Mouse (Mus musculus) spleen, embryonic (tissue): ENCODE results near the gene Glb1.
"Not testable (repeated sequence)": the region's sequence is repeated elsewhere in the genome, so short reads cannot be mapped to it uniquely, and the experiment has no call there.

Source experiments
- CTCF ChIA-PET: fragments of 350-600 bp; sonication (Branson Sonifier 250); formaldehyde crosslinking; loops from one replicate; lab custom pipeline; 2022; lab: Charles Lee

Gene Glb1

DNA sequence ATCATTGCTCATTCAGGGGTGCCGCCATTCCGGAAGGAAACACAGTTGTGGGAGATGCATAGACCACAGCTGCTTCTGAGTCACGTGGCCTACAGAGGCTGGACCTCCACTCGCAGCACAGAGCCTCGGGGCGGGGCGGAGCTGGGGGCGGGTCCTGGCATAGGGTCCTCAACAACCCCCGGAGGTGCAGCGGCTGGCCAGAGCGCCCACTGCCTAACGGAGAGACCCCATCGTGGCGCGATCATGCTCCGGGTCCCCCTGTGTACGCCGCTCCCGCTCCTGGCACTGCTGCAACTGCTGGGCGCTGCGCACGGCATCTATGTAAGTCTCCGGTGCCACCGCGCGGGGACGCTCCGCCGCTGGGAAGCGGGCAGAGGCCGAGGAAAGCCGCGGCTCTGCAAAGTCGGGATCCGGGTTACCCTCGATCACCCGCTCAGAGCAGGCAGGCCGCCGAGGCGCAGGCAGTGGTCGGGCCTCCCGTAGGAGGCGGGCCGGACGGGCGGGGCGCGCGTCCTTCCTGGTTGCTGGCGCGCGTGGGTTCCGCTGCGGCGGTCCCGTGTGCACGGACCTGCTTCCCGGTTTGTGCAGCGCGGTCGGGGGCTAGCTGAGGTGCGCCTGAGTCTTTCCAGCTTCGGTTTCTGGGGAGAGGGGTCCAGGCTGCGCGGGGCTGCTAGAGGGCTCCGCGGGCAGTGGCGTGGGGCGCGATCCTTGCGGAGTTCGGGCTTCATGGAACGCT lies at the start of gene Glb1, which contains the start of gene Tmppe:
Gene Glb1 (plus strand): TSS at position 128 of the 736 bp plus-strand sequence.
Gene Tmppe (plus strand): TSS at position 157 of the 736 bp plus-strand sequence.
- CTCF ChIA-PET = no interaction called here

DNA sequence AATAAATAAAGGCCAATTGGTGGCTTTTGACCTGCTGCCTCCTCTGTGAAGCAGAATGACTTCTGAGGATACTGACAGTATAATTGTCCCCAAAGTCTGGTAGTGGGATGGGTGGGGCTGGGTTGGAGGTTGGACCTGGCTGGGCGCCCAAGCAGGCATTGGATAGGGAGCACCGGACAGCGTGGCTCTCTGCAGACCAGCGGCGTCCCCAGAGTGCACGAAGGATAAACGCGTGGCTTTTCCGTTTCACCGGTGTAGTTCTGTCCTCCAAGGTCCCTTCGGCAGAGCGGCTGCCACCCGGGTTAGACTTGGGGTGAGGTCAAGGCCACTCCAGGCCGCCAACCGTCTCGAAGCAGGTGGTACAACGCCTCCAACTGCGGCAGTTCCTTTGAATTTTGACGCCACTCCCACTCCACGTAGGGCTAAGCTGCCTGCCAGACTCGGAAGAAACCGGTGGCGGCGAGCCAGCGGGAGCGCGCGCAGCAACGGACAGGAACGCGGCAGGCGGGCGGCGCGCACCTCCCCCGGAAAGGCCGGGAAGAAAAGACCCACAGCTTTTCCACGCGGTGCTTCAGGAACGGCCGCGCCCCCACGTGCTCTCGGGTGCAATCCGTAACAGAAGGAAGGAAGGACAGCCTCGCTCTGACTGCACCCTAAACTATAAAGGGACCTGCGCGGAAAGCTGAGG lies 32.9 kb upstream of the Glb1 start:
- CTCF ChIA-PET = no interaction called here

DNA sequence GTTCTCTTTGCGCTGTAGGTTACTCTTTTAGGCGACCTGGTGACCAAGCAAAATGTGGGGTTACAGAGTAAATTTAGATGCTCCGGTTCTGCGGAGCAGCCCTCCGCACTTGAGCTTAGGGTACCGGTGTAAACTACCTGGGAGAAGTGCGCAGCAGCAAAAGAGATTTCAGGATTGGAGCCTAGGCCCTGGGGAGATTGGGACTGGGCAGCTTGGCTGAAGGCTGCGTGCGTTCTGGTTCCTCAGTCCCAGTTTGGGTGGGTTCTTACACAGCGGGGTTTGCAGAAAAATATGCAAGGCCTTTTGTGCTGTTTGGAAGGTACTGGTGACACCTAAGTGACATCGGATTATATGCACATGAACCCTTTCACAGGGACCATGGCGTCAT lies 32.4 kb upstream of the Glb1 start:
- CTCF ChIA-PET = no interaction called here

DNA sequence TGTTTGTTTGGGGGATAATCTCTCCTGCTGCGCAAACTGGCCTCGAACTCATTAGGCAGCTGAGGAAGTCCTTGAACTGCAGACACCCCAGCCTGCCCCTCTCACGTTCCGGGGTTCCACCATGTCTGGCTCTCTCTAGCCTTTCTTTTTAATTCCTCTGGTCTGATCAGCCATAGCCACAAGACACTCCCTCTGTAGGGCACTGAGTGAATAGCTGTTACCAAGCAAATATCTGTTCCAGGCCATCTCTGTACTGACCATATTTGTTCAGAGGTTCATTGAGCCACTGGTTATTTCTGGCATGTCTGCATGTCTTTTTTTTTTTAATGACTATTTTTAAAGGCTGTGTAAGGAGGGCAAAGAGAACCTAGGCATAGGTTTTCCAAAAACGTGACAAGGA lies 31.5 kb upstream of the Glb1 start:
- CTCF ChIA-PET = not testable (repeated sequence)

DNA sequence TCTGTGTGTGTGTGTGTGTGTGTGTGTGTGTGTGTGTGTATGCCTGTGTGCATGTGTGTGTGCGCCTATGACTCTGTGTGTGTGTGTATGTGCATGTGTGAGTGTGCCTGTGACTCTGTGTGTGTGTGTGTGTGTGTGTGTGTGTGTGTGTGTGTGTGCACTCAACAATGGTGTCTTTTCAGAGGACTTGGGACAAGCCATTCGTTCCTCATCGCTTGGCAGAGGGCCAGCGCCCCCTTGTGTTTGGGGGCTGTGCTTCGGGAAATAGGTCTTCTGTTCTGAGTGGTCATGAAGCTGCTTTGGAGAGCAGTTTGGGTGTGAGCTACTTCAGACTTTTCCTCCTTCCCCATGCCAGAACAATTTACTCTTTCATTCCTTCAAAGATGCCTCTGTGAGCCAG lies 29.2 kb upstream of the Glb1 start:
- CTCF ChIA-PET = not testable (repeated sequence)

DNA sequence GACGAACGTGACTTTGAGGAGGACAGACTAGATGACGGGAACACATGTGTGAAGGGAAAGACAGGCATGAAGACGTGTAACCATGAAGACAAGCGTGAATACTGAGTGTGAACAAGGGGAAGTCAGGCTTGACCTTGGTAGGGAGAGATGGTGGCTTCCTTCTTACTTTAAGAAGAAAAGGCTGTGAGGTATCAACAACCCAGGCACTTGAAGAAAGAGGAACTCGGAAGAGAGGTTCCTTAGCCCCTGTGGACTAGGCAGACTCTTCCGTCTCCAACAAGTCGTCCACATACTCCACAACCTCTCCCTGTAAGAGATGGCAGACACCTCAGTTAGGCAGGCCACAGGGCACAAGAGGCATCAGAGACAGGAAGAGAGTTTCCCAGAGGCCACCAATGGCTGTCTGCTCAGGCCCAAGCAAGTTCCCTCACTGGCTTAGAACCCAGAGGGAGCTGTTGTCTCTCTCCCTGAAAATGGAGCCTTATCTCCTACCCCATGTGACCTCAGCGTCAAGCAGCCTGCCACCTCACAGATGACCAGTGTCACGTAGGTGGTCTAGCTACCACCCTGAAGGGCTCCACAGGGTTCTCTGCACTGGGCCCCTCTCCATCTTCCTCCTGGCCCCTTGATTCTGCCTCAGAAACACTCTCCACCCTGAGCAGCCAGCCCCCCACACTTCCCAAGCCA lies 25.5 kb upstream of the Glb1 start:
- CTCF ChIA-PET = no interaction called here

DNA sequence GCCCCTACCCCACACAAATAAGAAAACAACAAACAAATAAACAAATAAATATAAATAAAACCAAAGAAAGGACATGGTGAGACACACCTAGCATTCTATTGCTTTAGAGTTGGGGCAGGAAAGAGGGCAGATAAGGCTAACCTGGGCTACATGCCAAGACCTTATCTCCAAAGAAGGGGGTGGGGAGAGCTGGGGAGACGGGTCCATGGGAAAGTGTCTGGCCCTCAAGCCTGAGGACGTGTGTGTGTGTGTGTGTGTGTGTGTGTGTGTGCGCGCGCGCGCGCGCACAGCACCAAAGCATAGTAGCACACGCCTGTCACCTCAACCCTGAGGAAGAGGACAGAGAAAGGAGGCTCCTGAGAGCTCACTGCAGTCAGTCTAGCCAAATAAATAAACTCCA lies 23.7 kb upstream of the Glb1 start:
- CTCF ChIA-PET = no interaction called here

DNA sequence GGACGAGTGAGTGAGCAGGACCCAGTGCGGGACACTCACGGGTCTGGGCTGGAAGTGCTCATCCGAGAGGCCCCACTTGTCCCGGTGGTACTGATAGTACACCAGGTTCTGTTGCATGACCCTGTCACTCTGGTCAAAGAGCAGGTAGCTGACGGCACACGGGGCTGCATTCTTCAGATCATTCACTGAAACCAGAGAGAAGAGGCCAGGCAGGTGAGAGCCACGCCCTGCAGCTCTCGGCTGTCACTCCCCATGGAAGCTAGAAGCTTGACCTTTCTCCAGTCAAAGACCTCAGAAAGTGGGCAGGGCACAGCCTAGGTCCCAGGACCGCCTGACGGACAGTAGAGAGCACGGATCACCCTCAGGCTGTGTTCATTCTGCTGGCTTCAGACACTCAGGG lies 21.0 kb upstream of the Glb1 start:
- CTCF ChIA-PET = no interaction called here

DNA sequence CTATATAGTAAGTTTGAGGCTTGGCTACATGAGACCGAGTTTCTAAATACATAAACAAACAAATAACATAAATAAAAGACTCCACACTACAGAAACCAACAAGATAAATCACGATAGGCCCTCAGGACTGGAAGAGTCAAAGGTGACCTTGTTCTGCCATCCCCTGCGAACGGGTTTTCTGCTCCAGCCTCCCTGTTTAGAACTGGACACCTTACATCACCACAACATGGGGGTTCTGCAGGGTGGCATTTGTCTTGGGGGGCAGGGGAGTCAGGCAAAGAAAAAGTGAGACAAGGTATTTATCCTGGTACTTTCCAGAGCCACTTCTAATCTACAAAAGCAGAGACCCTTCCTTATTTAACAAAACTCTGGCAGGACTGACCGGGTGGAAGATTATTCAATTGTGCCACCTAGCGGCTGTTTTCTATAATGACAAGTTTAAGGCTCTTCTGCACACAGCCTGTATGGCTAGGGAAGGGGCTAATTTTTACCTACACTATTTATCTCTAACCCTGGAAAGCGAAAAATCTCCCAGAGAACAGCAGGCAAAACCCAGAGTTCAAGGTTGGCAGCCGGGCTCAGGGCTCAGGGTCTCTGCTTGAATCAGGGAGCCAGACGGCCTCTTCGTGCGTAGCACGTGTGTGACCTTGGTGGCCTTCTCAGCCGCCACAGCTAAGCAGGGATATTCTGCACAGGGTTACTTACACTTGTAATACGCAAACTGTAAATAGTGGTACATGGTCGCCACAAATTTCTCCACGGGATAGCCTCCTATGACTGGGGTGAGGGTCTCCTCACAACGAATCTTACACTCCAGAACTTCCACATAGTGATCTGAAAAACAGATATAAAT lies 19.8 kb upstream of the Glb1 start:
- CTCF ChIA-PET = no interaction called here

DNA sequence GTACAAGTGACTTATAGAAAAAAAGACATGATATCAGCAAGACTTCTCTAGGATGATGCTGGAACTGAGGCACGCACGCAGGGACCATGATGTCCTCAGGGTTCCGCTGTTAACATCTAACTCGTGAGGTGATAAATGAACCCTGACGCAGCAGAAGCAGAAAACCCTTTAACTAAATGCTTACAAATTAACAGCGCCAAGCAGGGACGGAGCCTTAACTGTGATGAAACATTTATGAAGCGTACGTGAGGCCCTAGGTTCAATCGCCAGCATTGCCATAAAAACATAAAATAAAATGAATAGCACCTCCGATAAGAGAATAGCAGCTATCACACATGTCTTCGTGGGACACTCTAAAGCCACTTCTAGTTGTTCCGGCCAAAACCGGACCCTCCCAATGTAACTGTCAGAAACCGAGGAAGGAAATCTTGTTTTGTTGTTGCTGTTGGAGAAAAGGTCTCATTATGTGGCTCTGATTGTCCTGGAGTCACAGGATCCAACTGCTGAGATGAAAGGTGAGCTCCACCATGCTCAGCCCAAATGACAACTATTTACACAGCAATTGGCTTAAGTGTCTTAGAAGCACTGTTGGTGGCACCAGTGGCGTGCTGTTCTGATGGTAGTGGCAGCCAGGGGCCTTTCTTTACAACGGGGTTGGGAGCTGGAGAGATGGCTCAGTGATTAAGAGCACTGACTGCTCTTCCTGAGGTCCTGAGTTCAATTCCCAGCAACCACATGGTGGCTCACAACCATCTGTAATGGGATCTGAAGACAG lies 17.8 kb upstream of the Glb1 start:
- CTCF ChIA-PET = interaction anchor here (0.6 kb wide), 1 partner anchor 34 kb away, joined by 4 read pairs; no protein-coding TSS in a partner anchor

DNA sequence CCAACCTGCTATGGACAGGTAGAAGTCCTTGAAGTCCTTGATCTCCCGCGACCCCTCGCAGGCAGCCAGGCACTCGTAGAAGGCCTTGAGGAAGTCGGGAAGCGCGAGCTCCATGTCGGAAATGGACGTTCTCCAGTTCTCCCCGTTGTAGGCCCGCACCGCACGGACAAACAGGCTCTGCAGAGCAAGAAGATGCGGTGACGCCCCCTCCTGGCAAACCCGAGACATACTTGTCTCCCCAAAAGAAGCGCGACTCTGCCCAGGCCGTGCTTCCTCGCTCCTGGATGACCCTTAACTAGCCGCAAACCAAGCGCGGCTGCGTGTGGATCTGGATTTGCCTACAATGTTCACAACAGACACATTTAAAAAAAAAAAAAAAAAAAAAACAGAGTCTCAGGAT lies 16.2 kb upstream of the Glb1 start:
- CTCF ChIA-PET = no interaction called here

DNA sequence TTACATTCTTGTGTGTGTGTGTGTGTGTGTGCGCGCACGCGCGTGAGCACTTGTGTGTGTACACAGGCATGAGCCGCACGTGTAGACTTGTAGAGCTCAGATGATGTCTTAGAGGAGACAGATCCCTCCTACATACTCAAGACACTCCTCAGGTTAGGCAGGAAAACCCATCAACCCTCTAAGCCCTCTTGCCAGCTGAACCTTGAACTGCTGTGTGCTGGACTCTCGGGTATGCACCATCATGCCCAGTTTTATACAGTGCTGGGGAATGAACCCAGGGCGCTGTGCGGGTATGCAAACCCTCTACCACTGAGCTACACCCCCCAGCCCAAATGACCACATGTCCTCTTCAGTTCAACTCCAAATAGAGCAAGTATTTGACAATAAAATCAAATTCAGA lies 15.7 kb upstream of the Glb1 start:
- CTCF ChIA-PET = no interaction called here

DNA sequence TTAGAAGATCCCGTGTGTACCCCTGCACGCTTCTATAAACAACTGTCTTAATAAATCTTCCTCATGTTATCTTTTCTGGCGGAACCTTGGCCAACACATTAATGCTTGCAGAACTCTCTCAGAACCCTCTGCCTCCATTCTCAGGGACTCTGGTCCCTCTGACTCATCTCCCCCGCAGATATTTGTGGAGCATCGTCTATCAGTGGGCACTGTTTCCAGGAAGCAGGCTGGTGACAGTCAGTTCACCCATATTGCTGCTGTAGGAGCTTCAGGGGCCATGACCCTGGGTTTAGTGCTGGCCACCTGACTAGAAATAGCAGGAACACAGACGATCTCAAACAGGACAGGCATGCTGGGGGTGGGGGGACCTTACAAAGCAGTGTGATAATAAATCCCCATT lies 13.8 kb upstream of the Glb1 start:
- CTCF ChIA-PET = no interaction called here

DNA sequence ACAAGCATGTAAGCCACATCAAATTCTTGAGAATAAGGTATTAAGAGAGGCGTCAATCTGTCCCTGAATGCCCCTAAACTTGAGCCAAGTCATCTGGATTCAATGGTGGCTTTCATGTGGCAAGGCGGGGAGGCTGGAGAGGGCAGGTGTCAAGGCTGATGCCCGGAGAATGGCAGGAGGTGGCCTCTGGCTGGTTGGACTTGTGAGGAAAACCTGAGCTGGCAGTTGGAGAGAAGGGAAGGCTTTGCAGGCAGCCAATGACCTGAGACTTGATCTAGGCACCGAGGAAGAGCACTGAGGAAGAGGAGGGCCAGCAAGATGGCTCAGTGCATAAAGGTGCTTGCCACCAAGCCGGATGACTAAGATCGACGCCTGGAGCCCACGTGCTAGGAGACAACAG lies 12.6 kb upstream of the Glb1 start:
- CTCF ChIA-PET = no interaction called here

DNA sequence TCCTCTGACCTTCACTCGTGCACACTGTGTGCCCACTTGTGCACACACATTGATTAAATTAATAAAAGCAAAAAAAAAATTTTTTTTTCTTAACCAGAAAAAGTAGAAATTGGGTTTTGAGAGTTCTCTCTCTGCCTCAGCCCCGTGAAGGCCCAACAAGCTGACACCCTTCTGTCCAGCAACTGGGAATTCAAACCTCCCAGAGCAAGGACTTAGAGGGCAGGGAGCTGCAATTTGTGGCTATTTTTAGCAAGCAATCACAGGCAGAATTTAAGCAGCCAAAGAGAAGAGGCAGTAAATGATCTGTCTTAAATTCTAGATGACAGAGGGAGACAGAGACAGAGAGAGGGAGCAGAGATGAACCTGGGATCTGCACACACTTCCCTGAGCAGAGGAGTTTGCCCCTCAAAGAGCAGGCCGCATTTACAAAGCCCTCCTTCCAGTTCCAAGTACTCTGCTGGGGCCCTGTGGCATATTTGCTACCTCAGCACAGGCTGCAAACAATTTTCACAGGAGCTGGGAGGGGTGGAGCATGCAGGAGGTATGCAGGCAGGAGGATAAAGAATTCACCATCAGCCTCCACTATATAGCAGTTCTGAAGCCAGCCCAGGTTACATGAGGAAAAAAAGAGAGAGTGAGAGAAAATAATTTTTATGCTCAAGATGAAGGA lies 12.0 kb upstream of the Glb1 start:
- CTCF ChIA-PET = no interaction called here

DNA sequence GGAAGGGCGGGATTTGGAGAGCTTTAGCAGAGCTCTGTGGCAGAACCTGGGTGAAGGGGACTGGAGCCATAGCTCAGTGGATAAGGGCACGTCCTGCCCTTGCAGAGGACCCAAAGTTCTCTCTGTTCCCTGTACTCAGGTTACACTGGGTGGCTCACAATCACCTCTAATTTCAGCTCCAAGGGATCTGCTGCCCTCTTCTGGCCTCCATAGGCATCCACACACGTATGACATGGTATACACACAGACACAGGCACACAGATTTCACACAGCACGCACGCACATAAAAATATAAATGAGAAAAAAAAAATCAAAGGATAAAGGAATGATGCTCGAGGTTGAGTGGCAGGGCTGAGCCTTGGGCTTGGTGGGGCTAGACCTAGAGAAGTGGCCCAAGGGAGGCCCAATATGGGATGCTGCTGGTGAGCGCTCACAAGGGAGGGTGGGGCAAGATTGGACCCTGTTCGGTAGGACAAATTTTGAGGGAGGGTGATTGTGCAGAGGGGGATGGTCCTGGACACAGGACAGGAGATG lies 11.4 kb upstream of the Glb1 start:
- CTCF ChIA-PET = no interaction called here

DNA sequence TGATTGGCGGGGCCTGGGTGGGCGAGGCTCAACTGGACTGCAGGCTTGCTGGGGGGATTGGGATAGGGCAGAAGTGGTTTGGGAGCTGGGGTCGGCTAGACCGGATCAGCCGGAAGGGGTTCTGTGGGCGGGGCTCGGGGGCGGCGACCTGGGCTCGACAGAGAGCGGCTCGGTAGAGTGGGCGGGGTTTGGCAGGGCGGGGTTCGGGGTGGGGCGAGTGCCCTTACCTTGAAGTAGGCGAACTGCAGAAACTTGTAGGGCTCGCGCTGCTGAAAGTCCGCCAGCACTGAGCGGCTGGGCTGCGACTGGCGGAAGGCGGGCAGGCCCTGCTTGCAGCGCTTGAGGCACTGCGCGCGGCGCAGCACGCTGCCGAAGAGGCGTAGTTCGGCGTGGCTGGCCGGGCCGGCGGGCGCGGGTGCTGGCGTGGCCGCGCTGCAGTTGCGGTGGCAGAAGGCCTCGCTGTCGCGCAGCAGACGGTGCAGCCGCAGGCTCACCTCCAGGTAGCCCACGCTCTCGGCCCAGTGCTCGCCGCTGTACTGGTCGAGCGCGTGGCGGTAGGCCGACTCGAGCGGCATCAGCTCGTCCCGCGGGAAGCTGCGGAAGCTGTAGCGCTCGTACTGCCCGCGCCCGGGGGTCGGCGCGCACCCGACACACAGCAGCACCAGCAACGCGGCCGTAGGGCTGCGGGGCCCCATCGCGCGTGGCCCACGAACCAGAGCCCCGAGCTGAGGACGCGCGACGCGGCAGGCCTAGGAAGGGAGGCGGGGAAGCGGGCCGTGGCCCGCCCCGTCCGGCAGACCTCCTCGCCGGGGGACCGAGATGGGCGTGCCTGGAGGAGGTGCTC lies 10.7 kb upstream of the Glb1 start, which contains the start of gene Crtap:
Gene Crtap (minus strand): TSS at position 771 of the 844 bp plus-strand sequence.
- CTCF ChIA-PET = no interaction called here

DNA sequence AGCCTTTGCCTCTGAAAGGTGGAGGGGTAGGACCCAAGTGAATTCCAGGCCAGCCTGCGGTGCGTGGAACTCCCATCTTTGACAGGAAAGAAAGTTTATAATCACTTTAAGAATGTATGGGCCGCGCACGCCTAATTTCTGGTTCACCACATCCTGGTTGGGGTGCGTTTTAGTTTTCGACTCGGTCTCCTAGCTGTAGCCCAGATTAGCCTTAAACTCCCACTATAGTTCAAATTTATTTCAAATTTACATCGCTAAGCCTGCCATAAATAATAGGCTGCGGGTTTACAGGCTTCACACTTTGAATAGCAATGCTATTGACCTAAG lies 10.2 kb upstream of the Glb1 start:
- CTCF ChIA-PET = no interaction called here

DNA sequence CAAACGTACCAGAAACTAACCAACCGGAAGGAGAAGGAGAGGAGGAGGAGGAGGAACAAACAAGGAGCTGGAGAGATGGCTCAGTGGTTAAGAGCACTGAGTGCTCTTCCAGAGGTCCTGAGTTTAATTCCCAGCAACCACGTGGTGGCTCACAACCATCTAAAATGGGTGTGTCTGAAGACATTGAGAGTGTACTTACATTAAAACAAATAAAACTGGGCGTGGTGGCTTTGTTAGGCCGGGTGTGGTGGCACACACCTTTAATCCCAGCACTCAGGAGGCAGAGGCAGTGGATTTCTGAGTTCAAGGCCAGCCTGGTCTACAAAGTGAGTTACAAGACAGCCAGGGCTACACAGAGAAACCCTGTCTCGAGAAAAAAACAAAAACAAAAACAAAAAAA lies 6.7 kb upstream of the Glb1 start:
- CTCF ChIA-PET = interaction anchor here (0.5 kb wide), 1 partner anchor 186 kb away, joined by 4 read pairs; no protein-coding TSS in a partner anchor
